Mouse (Mus musculus): ENCODE data around the gene Gaa. TPM values are rescaled to one million over a fixed set of nuclear protein-coding genes. Genes with fewer than 3 reads are reported as not detected.

The Gaa gene
- total RNA-seq, 2 experiments from 2014 or later: 178 to 184 TPM

GRCm38 (mm10) chr11:119300246-119300935, 32.7 kb downstream of the Gaa start:
- no peak for DNase-seq (ENCODE audit: low spot score in 2 of 2)

GRCm38 (mm10) chr11:119300986-119301385, 33.3 kb downstream of the Gaa start:
- DNase-seq (ENCODE audit: low spot score in 2 of 2): no peak

- peak in 1 of 2 experiments; percentile 38 for DNase-seq (ENCODE audit: low spot score in 2 of 2)
Measured at GRCm38 (mm10) chr11:119304904-119305712, 37.4 kb downstream of the Gaa start.

DNA sequence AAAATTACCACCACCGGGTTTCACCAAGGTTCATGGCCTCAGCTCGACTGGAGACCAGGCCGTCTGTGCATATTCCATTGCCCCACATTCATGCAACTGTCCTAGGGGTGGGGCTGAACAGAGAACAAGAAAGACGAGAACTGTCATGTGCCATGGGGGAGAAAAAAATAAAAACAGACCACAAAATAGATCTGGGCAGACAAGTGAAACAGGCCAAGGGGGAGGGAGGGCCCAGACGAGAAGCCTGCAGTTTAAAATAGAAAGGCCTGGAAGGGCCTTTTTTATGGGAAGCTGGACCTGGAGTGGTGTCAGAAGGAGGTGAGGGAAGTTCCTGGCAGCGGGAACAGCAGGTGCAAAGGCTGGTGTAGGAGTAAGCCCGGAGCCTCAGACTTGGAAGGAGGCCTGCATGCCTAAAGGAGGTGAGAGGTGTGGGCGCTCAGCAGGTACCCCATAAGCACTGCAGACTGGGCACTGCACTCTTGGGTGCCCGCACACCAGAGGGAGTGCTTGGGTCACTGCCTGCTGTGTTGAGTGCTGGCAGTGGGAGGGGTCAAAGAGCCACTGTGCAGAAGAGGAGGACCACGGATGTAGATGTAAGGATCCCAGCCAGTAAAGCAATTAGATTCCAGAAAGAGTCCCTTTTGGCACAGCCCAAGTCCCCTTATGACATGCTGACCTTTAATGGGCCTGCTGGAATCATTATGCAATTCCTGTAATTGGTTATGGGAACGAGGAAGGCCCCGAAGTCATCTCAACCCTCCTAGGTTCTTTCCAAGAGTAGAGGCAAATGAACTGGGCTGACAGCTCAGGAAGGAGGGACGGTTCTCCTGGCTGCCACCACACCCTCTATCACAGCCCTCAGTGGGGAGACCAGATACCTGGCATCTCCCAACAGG, 39.3 kb downstream of the Gaa start:
- no peak for DNase-seq (ENCODE audit: low spot score in 2 of 2)

- no peak for DNase-seq (ENCODE audit: low spot score in 2 of 2)
Measured at GRCm38 (mm10) chr11:119307658-119307867, 39.9 kb downstream of the Gaa start, which contains the start of gene Card14. Gene Card14, plus strand, starts transcription at chr11:119307768.

GRCm38 (mm10) chr11:119307916-119308315, 40.2 kb downstream of the Gaa start:
- no peak for DNase-seq (ENCODE audit: low spot score in 2 of 2)

DNA sequence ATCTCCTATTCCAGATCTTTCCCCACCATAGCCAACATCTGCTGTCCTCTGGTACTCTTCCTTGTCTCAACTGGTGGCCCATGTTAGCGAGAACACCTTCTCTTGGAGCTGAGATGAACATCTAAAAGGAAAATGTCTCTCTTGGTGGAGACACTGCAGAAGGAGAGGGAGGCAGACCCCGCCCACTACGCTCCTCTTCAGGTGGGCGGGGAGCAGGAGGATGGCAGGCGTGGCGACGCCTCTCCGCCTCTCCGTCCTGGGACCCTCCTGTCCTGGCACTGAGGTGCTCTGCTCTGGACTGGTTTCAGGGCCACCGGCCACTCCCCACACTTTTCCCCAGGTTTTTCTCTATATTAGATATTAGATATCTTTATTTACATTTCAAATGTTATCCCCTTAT, 42.9 kb downstream of the Gaa start:
- DNase-seq (ENCODE audit: low spot score in 2 of 2): no peak

DNA sequence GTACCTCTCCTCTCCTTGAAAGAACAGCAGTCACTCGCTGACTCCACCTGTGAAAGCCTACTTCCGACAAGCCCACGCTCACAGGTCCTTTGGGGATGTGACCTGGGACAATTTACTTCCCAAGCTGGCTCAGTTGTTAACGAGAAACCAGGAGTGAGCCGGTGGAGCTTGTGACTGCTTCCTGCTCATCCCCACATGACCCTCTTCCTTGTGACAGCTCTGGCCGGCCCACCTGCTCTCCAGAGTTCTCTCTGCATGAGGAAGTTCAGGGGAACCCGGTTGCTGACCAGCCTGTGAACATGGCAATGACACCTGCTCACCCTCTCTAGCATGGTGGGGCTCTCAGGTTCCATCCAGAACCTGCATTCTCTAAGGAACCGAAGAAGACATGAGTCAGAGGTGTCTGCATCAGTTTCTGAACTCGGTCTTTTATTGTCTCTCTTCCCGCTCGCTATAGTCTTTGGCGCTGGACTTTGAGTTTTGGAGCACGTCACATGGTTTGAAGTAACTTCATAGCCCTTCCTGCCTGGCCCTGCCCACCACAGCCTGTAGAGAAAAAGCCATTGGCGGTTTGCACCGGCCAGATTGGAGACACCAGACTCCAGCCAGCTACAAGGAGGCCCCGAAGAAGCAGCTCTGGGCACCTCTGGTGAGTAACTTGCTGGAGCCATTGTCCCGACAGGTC, 46.7 kb downstream of the Gaa start:
- DNase-seq (ENCODE audit: low spot score in 2 of 2): no peak

- DNase-seq (ENCODE audit: low spot score in 2 of 2): no peak
Measured at GRCm38 (mm10) chr11:119316720-119317119, 49.0 kb downstream of the Gaa start.

DNA sequence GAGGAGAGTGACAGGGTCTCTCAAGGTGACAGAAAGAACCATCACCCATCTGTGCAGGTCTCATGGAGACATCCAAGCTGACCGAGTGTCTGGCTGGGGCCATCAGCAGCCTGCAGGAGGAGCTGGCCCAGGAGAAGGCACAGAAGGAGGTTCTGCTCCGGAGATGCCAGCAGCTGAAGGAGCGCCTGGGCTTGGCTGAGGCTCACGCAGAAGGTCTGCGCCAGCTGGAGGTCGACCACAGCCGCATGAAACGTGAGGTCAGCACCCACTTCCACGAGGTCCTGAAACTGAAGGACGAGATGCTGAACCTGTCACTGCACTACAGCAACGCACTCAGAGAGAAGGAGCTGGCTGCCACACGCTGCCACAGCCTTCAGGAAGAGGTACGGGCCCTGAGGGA, 54.8 kb downstream of the Gaa start:
- no peak for DNase-seq (ENCODE audit: low spot score in 2 of 2)

DNA sequence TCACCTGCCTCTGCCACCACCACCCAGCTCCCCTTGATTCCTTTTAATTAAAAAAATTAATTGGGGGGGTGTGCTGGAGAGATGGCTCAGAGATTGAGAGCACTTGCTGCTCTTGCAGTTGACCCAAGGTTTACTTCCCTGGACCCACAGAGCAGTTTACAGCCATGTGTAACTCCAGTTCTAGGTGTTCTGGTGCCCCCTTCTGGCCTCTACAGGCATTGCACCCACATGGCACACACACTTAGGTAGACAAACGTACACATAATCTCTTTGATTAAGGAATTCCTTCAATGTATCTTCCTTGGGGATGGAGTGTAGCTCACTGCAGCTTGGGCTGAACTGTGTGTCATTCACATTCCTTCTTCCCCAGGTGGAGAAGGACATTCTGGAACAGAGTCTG, 57.4 kb downstream of the Gaa start:
- no peak for DNase-seq (ENCODE audit: low spot score in 2 of 2)

DNA sequence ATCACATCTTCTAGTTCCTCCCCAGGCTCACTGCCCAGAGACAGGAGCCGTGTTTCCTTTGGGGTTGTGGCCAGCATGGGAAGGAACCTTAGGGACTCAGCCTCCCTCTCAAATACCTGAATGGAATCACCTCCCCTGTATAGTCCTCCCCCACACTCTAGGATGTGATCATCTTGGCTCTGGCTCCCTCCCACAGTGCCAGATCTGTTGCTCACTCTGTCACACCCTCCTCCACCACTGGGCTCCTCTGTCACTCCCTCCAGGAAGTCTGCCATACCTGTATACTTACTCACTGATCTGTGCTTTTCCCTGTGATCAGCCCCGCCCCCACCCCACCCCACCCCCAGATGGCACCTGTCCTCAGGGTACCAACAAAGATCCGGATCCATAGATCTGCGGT, 62.9 kb downstream of the Gaa start:
- no peak for DNase-seq (ENCODE audit: low spot score in 2 of 2)

- DNase-seq (ENCODE audit: low spot score in 2 of 2): no peak
Measured at GRCm38 (mm10) chr11:119331970-119332369, 64.3 kb downstream of the Gaa start.

Other genes starting within 250 kb of the Gaa start
- 1 to 10 TPM; 3.6 to 4.2 TPM for gene Cbx2, start 244.9 kb upstream of the Gaa start, total RNA-seq (2021)
- gene Cbx8, start 226.9 kb upstream of the Gaa start, total RNA-seq (2021): 10 to 100 TPM; 15.0 to 15.2 TPM
- 10 to 100 TPM; 59.1 to 59.4 TPM for gene Cbx4, start 181.7 kb upstream of the Gaa start, total RNA-seq (2021)
- gene Tbc1d16, start 39.4 kb upstream of the Gaa start, total RNA-seq (2021): 10 to 100 TPM; 79.7 to 81.0 TPM
- 1 to 10 TPM; 3.3 to 5.1 TPM for gene Ccdc40, start 39.3 kb upstream of the Gaa start, total RNA-seq (2021)
- gene Eif4a3, start 32.2 kb downstream of the Gaa start, total RNA-seq (2021): 10 to 100 TPM; 90.1 to 91.0 TPM
- gene Card14, start 39.9 kb downstream of the Gaa start, total RNA-seq (2021): under 1 TPM; 0.25 to 0.45 TPM
- gene Sgsh, start 87.6 kb downstream of the Gaa start, total RNA-seq (2021): 1 to 10 TPM; 4.3 to 4.8 TPM
- gene Slc26a11, start 87.7 kb downstream of the Gaa start, total RNA-seq (2021): 1 to 10 TPM; 4.3 to 6.0 TPM
- 1 to 10 TPM; 3.4 to 3.5 TPM for gene Rnf213, start 125.2 kb downstream of the Gaa start, total RNA-seq (2021)
- 10 to 100 TPM; 26.3 to 27.7 TPM for gene Endov, start 223.5 kb downstream of the Gaa start, total RNA-seq (2021)

Measured in layer of hippocampus, postnatal 14 days (tissue).